ENCODE assay signal across 9 mouse cellular contexts in the genomic region with DNA sequence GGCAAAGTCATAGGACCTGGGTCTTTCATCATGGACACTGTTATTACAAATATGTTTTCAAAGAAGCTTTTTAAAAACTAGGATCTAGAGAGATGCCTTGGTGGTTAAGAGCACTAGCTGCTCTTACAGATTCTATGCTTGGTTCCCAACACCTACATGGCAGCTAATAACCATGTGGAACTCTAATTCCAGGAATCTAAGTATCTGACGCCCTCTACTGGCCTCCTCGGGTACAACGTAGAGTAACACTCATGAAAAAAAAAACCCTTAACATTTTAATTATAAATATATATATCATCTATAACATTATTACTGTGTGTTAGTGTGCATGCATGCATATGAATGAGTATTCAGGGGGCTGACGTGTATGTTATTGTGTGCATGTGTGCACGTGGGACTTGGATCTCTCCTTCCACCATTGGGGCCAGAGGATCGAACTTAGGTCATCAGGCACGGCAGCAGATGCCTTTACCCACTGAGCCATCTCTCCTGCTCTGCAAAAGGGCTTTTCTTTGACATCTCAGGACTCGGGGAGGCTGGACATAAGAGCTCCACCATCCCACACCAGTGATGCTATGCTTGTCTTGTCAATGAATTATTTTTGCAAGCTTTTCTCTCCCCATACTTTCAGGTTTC. TPM values are rescaled to one million over a fixed set of nuclear protein-coding genes. Genes with fewer than 3 reads are reported as not detected.
DNase-seq lines count a peak whose midpoint lies in the region; ATAC-seq and TF ChIP-seq lines count a peak whose summit lies in the region.
"Had no signal": no experiment of that assay in that cellular context is flagged by ENCODE, and none has a peak within 500 bp of the region (broad histone marks: within the 10 kb centered on the region; RNA-seq: fewer than 3 reads in every experiment).

No protein-coding gene starts in this region.

- no peak overlapping the region for H3K4me2 ChIP-seq in heart, embryonic 13.5 days

- H3K27ac ChIP-seq in heart, embryonic 13.5 days (replicated peaks) = peak overlapping the region; percentile 67
- H3K27ac ChIP-seq in small intestine, adult 2 months (ENCODE audit: insufficient read depth, low read depth, low read length) = no peak overlapping the region

- DNase-seq in heart, adult 11 months = peak; percentile 81
- DNase-seq in heart, postnatal 25 days (ENCODE audit: low spot score) = no peak
- DNase-seq in urinary bladder, postnatal 14 days (ENCODE audit: low spot score) = peak; percentile 34
- DNase-seq in urinary bladder, adult 18-20 months (ENCODE audit: low spot score in 2 of 2) = no peak
- no peak for DNase-seq in ovary, adult 18-20 months (ENCODE audit: low spot score)
- DNase-seq in spleen, adult 12 weeks (ENCODE audit: low spot score) = no peak

- H3K4me1 ChIP-seq in heart, embryonic 13.5 days = peaks cover 63% of the 10 kb centered on the region
- H3K4me1 ChIP-seq in small intestine, adult 2 months (ENCODE audit: control insufficient read depth, insufficient read depth, insufficient read length, low read length) = peaks cover 13% of the 10 kb centered on the region; the same call in 1 of the 2 replicates

- ATAC-seq in heart, embryonic 13.5 days (ENCODE audit: extremely low read depth, insufficient number of reproducible peaks, low FRiP score, low TSS enrichment) = no peak

- H3K9me3 ChIP-seq in heart, embryonic 13.5 days = no peaks in the 10 kb centered on the region

- no peak overlapping the region for H3K4me3 ChIP-seq in heart, embryonic 13.5 days
- H3K4me3 ChIP-seq in small intestine, adult 2 months (ENCODE audit: low read depth, low read length) = no peak overlapping the region

- 0 out of 2 replicates have a peak, but pooled peaks cover 3% of the 10 kb centered on the region for H3K27me3 ChIP-seq in heart, embryonic 13.5 days (replicated peaks)
- H3K27me3 ChIP-seq in small intestine, adult 2 months (ENCODE audit: control insufficient read depth, insufficient read depth, low read length) = no peaks in the 10 kb centered on the region

- 35% methylated on average over 8 of the region's 8 CpGs for whole genome bisulfite sequencing in heart, embryonic 13.5 days
- WGBS in small intestine, adult 2 months = 50% methylated on average over 8 of the region's 8 CpGs

- TF ChIP-seq POLR2A in small intestine, adult 2 months (IDR thresholded peaks at IDR 0.05; ENCODE audit: low read depth, low read length) = no peak

- intact Hi-C loops in heart, postnatal 25 days (cut with DNase I) = loop anchor here (5.0 kb wide), 1 partner anchor 71 kb away; no protein-coding TSS in a partner anchor

- H3K36me3 ChIP-seq in heart, embryonic 13.5 days = peaks cover 6% of the 10 kb centered on the region
- peaks cover 5% of the 10 kb centered on the region; the same call in 1 of the 2 replicates for H3K36me3 ChIP-seq in small intestine, adult 2 months (ENCODE audit: control insufficient read depth, insufficient read depth, low read length)

- H3K9ac ChIP-seq in heart, embryonic 13.5 days = no peak overlapping the region

- 0 out of 2 replicates have a peak, but pooled peaks have one; percentile 18 for TF ChIP-seq CTCF in small intestine, adult 2 months (IDR thresholded peaks at IDR 0.05; ENCODE audit: extremely low read depth, insufficient read length, insufficient replicate concordance, low read depth, low read length)

RNA-seq across cellular contexts. Expression of a gene that starts 2.2 kb away (rescaled TPM):
- 10 to 100 TPM; 60.9 to 64.9 TPM for total RNA-seq in heart, postnatal 25 days (2021)
- polyA plus RNA-seq in heart, embryonic 13.5 days (2015; fragmentation: Nextera tagmentation; extraction: Ambion mirVana) = 39.1 and 41.1 TPM in 2 replicates
- polyA plus RNA-seq in small intestine, adult 2 months (2012; rRNA removed) = 56.2 and 84.5 TPM in 2 replicates

RNA-seq across cellular contexts. Expression of a gene that starts 3.4 kb away (rescaled TPM):
- 1 to 10 TPM; 7.4 to 9.4 TPM for total RNA-seq in heart, postnatal 25 days (2021)
- 1.2 and 1.5 TPM in 2 replicates for polyA plus RNA-seq in heart, embryonic 13.5 days (2015; fragmentation: Nextera tagmentation; extraction: Ambion mirVana)
- polyA plus RNA-seq in small intestine, adult 2 months (2012; rRNA removed) = 0.33 and 1.2 TPM in 2 replicates

RNA-seq across cellular contexts. Expression of a gene that starts 54.7 kb away (rescaled TPM):
- total RNA-seq in heart, postnatal 25 days (2021) = 100 to 1,000 TPM; 742 to 813 TPM
- polyA plus RNA-seq in heart, embryonic 13.5 days (2015; fragmentation: Nextera tagmentation; extraction: Ambion mirVana) = 4,508 and 5,229 TPM in 2 replicates
- 4.3 and 9.7 TPM in 2 replicates for polyA plus RNA-seq in small intestine, adult 2 months (2012; rRNA removed)
- polyA plus RNA-seq: neural tube, embryonic 14.5 days had no signal

Comparison
In these comparisons a context has a peak if more than half of its experiments do, and no peak if none do; other contexts are left out.
1. DNase-seq: peak in heart, adult 11 months (single experiment) and urinary bladder, postnatal 14 days (single experiment); none in heart, postnatal 25 days (single experiment), urinary bladder, adult 18-20 months (0 of 2), ovary, adult 18-20 months (single experiment) and spleen, adult 12 weeks (single experiment).
2. RNA of a gene that starts 54.7 kb away (polyA plus RNA-seq): 4,508 to 5,229 TPM in heart, embryonic 13.5 days; 4.3 to 9.7 TPM in small intestine, adult 2 months; every median in the first group is over 100 times any median in the second.